Mouse (Mus musculus) limb, embryonic 11.5 days (tissue): Measurements from ENCODE around the gene Ttn. TPM values are rescaled to one million over a fixed set of nuclear protein-coding genes. Genes with fewer than 3 reads are reported as not detected.

Experiments used
- polyA plus RNA-seq: library from polyadenylated mRNA; unstranded; fragments of >200 nt; fragmentation: Nextera tagmentation; extraction: Ambion mirVana; gene quantifications from 2 replicates; pipeline ENCODE4 v1.2.1, GENCODE M21; 2014

Gene Ttn
- polyA plus RNA-seq, 1 experiment from 2014 or later, result 7.1 TPM

Other genes with a start within 250 kb of the Ttn start
- gene Ccdc141, start 188.1 kb upstream of the Ttn start, polyA plus RNA-seq, result 4.4 and 4.7 TPM in 2 replicates